Mouse (Mus musculus) left cerebral cortex, postnatal 10 days (tissue): ENCODE data around the gene Dgcr2. TPM values are rescaled to one million over a fixed set of nuclear protein-coding genes. Genes with fewer than 3 reads are reported as not detected.

ENCODE experiments used
- DNase-seq, 2 experiments: peaks; one replicate each; pipeline ENCODE4 v3.0.0; 2021 to 2022; ENCODE audit warnings: low spot score in 2 of 2, mixed read lengths in 1 of 2; ENCODE audit errors: extremely low spot score in 1 of 2
- intact Hi-C: fragments of 180-260 bp; cut with DNase I; formaldehyde crosslinking; loops from one replicate; pipeline ENCODE4 v1.15.1; 2025
- total RNA-seq, 2 experiments: library from RNA; stranded (reverse); gene quantifications; 2 replicates each; pipeline ENCODE4 v1.2.3; 2021

Dgcr2 gene
- total RNA-seq, 2 experiments from 2014 or later: 106 to 107 TPM

DNA sequence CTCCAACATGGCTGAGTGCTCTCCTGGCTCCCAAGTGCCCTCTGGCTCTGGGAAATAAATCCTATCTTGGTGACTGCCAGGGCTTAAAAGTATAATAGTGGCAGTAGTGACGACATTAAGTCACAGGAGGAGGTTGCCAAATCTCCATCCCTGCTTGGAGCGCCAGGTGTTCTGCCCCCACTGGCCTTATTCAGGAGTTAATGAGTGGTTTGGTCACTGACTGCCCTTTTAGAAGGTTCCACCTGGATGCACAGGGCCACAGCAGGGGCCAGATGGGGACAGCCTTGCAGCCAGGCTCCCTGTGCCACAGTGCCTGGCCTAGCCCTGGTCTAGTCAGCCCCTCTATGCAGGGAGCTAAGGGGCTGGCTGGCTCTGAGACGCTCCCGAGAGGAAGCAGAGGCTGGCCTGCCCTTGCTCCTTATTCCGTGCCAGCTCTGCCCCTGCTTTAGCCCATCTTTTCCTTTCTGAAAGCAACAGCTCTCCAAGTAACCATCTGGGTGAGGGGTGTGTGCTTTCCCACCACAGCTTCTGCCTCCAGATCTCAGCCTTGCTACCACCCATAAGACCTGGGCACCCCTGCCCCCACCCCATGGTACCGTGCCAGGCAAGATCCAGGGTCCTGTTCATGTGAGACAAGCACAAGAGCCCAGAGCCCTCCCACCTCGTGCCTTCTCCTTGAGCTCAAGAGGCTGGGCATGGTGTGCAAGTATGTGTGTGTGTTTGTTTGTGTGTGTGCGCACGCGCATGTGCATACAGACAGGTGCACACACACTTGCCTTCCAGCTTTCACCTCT is 67.8 kb downstream of the Dgcr2 start:
- DNase-seq: no peak
- intact Hi-C loops: no loop called here

DNA sequence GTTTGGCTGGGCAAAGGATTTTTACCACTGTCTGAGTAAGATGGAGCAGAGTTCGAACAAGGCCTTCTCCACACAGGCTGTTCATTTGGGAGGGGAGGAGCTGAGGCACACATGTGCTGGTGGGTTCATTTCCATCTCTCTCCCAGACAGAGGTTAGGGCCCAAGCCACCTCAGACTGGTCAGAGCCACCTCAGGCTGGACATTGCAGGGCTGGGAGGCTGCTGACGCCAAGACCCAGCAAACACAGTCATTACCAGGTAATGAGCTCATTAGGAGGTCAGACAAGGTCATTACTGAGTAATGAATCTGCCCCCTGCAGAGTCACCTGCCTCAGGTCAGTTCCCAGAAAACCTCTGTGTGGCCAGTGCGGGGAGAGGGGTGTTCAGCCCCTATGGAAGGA is 69.5 kb downstream of the Dgcr2 start:
- intact Hi-C loops: no loop called here

DNA sequence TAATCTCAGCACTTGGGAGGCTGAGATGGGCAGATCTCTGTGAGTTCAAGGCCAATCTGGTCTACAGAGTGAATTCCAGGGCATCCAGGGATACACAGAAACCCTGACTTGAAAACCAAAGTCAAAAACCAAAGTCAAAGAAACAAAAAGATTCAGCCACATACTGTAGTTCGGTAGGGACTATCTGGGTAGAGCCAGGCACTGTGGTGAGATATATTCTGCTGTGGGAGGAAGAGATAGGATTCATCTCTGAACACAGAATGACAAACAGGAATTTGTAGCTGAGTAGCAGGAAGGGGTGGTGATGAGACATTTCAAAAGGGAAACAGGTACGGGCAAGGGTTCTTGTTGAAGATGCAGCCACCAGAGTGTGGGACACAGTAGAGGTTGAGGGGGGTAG is 70.1 kb downstream of the Dgcr2 start:
- intact Hi-C loops: no loop called here
- no peak for DNase-seq

More for the DNA sequence above, 69.5 kb downstream of the Dgcr2 start:
- DNase-seq: peak in 1 of 2 experiments; percentile 9

DNA sequence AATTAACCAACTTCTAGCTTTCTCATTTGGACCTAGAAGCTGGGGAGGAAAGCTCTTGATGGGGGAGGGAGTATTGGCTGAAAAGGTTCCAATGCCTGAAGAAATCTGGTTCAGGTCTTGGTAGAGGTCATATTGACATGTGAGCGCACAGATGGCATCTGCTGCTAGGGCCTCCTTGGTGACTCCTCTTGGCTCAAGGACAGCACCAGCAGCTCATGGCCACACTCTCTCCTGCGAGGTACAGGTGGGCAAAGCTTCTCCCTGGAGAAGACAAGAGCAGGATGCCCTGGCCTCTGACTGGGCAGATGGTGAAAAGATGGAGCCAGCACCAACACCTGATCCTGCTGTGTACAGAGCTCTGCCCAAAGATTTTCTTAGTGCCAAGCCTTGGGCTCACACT is 71.9 kb downstream of the Dgcr2 start:
- intact Hi-C loops: no loop called here
- no peak for DNase-seq

DNA sequence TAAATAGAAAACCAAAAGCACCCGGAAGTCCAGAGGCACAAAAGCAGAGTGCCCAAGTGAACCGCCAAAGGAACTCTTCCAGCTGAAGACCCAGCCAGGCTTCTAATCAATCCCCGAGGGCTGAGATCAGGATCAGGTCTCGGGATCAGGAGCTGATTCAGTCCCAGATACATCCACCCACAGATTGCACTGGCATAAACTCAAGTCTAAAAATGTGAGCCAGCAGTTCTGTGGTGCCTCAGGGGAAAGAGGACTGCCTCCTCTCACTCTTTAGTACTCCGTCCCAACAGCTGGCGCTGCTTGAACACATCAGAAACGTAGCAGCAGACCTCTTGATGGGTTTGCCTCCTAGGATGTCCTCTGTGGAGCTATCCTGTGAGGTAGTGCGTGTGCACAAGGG is 81.8 kb downstream of the Dgcr2 start:
- intact Hi-C loops: loop anchor here (10.0 kb wide), 1 partner anchor 172 kb away; the partner anchor contains the start of gene Ccdc74a
- DNase-seq: no peak

DNA sequence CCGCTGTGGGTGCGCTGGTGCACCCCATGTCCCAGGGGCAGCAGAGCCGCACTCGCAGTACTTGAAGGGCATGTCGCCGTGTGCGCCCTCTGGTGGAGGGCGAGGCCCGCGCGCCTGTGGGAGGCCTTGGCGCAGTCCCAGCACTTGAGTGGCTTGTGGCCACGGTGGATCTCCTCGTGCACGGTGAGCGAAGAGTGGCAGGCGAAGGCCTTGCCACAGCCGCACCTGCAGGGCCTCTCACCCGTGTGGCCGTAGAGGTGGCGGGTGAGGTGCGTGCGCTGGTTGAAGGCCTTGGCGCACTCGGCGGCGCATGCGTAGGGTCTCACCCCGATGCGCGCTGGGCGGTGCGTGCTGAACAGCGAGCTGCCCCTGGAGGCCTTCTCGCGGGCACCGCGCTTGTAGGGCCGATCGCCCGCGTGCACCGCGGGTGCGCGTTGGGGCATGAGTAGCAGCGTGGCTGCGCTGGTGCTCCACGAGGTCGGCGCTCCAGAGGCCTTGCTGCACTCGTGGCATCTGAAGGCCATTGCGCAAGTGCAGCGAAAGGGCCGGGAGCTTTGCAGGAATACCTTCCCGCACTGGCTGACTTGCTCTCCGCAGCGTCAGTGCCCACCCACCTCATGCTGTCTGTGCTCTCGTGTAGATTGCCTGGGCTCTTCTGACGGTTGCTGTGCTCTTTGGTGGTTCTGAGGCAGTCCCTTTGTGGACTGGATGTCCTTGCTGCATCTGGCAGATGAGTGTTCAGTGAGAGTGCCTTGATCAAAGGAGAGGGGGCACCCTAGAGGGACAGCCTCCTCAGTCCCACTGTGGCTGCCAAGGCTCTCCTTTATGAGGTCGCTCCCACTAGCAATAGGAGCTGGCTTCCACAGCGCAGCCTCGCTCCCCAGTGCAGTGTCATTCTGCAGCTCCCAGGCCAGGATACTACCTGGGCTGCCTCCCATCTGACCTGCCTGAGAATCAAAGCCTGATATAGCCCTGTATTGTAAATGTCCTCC is 82.7 kb downstream of the Dgcr2 start:
- peak in 1 of 2 experiments; percentile 71 for DNase-seq
- intact Hi-C loops: loop anchor here (10.0 kb wide), 1 partner anchor 171 kb away; the partner anchor contains the start of gene Ccdc74a

DNA sequence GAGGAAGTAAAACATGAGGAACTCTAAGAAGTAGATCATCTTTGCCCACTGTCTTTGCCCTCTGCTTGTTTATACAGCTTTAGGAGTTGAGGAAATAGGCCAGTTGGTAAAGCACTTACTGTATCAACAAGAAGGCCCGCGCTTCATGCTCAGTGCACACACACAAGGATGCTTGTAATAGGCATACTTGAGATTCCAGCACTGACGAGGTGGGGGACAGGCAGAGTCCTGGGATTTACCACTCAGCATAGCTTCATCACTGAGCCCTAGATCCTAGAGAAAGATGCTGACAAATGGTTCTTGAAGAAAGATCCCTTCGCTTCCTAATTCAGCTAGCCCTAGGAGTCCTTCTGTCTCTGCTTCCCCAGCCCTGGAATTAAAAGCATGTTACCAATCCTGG is 85.2 kb downstream of the Dgcr2 start:
- intact Hi-C loops: loop anchor here (5.0 to 10.0 kb wide), 2 partner anchors 168 to 256 kb away; partner anchors contain the start of gene Ccdc74a
- no peak for DNase-seq

DNA sequence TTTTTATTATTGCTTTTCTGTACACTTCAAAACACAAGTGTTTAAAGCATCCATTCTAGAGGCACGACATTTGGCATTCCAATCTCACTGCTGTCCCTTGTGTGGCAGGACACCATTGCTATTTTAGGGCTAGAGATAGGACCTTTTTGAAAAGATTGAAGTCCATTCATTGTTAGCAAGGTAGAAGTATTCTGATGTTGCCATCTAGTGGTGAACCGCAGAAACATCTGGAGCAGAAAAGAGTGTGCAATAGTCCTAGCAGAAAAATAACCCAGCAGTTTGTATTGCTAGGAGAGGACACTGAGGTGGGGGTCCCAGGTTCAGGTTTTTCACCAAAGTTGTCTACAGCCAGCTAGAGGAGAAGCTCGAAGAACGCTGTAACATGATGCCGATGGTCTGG is 86.2 kb downstream of the Dgcr2 start:
- intact Hi-C loops: loop anchor here (5.0 to 10.0 kb wide), 2 partner anchors 167 to 255 kb away; partner anchors contain the start of gene Ccdc74a
- DNase-seq: no peak

DNA sequence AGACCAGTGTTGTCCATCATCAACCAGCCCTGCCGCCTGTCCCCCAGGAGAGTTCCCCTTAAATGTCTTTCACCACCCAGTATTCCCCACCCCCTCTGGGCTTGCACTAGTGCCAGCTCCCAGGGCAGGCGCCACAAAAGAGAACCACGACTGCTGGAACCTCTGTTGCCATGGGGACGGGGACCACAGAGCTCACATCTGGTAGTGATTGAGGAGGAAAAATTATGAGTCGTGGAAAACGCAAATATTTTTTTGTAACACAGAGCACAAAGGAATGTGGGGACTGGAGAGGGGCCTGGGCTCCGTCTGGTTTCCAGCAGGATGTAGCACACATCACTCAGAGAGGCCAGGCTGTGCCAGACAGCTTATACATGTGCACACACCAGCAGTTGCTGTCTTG is 88.7 kb downstream of the Dgcr2 start:
- peak in 1 of 2 experiments; percentile 77 for DNase-seq
- intact Hi-C loops: loop anchor here (5.0 to 10.0 kb wide), 3 partner anchors 52 to 252 kb away; partner anchors contain the start of genes Ccdc74a and Klhl22

DNA sequence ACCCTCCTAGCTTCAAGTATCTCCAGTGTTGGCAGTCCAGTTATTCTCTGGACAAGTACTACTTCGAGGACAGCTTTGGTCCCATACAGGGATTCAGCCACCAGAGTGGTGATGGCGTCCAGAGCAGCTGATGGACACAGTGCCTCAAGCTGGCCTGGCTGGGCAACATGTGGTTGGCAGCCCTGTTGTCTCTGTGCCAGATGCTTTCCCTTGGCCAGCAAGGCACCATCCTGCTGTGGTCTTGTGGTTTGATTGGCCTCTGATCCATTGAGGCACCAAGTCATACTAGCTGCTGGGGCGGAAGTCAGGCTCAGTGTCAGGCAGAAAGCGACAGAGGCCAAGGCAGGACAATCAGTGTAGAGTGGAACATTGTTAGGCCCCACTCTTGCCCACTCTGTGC is 89.2 kb downstream of the Dgcr2 start:
- no peak for DNase-seq
- intact Hi-C loops: loop anchor here (5.0 kb wide), 1 partner anchor 52 kb away; the partner anchor contains the start of gene Klhl22

DNA sequence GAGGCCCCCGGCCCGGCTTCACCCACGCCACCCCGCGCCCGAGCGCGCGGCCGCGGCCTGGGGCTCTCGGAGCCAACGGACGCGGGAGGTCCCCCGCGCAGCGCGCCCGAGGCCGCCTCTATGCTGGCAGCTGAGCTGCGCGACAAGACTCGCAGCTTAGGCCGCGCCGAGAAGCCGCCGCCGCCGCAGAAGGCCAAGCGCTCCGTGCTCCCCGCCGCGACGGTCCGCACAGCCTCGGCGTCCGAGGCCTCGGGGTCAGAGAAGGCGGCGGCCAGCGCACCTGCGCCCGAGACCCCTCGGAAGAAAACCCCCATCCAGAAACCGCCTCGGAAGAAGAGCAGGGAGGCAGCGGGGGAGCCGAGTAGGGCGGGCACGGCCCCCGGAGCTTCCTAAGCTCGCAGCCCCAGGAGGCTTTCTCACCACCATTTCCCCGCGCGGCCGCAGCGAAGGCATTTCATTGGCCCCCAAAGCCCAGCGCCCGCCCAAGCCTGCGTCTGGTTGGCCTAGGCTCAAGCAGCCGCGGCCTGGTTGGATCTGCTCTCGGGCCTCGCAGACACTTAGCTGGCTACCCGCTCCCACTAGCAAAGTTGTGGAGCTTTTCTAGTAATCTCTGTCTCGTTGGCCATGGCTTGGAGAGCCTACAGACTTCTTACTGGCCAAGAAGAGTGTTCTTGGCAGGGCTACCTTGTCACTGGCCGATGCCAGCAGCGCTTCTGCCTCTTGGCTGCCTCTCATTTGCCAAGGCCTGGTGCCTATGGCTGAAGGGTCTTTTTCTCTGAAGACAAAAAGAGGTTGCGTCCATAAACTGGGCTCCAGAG is 91.0 kb downstream of the Dgcr2 start:
- intact Hi-C loops: loop anchor here (5.0 kb wide), 1 partner anchor 50 kb away; the partner anchor contains the start of gene Klhl22

DNA sequence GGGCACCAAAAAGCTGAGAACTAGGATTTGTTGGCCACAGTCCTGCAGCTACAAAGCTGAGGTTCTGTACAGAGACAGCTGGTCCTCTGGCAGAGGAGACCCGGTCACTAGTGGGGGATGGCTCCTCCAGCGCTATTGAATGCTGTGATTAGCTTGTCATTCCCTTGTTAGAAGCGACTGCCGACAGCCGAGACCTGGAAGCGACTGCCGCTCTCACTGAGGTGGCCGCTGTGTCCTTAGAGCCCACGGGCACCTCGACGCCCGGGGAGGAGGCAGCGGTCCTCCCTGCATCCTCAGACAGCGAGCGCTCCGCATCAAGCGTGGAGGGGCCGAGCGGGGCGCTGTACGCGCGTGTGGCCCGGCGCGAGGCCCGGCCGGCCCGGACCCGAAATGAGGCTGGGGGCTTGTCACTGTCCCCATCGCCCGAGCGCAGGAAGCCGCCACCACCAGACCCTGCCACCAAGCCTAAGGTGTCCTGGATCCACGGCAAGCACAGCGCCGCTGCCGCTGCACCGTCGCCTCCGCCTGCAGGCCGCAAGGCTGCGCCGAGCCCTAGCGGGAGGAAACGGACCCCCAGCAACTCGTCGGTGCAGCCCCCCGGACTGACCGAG is 91.7 kb downstream of the Dgcr2 start:
- DNase-seq: peak in 1 of 2 experiments; percentile 40
- intact Hi-C loops: loop anchor here (5.0 kb wide), 1 partner anchor 49 kb away; the partner anchor contains the start of gene Klhl22

More for the DNA sequence above, 91.0 kb downstream of the Dgcr2 start:
- DNase-seq: peak; percentile 83 to 91

DNA sequence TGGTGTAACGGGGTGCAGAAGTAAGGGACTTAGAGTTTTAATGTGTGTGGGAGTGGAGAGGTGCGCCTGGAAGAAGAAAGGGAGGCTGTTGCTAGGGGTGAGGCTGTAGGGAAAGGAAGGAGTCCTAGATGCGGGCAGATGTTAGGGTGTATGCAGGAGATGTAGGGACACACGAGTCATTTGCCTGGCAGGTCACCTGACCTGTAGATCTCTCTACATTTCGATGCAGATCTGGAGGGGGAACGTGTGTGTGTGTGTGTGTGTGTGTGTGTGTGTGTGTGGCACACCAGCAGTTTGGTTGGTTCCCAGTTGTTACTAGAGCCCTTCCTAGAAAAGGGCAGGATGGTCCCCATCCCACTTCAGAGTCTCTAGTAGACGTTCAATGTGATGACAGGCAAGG is 93.4 kb downstream of the Dgcr2 start:
- intact Hi-C loops: loop anchor here (5.0 kb wide), 1 partner anchor 48 kb away; the partner anchor contains the start of gene Klhl22
- no peak for DNase-seq

DNA sequence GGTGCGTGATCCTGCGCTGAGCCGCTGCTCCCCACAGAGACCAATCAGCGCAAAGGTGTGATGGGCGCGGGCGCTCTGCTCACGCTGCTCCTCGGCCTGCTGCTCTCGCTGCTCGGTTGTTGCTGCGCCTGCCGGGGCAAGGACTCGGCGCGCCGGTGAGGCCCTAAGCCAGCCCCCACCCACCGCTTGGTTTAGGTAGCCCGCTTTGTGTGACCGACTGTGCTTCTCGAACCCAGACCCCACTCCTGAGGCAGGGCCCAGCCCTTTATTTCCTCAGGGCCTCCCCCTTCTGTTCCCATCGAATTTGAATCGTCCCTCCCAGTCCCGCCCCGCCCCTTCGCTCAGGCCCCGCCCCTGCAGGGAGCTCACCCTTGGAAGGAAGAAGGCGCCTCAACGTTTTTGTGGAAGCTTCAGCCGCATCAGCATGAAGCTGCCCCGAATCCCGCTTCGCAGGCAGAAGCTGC is 93.9 kb downstream of the Dgcr2 start:
- intact Hi-C loops: no loop called here
- DNase-seq: peak in 1 of 2 experiments; percentile 42

DNA sequence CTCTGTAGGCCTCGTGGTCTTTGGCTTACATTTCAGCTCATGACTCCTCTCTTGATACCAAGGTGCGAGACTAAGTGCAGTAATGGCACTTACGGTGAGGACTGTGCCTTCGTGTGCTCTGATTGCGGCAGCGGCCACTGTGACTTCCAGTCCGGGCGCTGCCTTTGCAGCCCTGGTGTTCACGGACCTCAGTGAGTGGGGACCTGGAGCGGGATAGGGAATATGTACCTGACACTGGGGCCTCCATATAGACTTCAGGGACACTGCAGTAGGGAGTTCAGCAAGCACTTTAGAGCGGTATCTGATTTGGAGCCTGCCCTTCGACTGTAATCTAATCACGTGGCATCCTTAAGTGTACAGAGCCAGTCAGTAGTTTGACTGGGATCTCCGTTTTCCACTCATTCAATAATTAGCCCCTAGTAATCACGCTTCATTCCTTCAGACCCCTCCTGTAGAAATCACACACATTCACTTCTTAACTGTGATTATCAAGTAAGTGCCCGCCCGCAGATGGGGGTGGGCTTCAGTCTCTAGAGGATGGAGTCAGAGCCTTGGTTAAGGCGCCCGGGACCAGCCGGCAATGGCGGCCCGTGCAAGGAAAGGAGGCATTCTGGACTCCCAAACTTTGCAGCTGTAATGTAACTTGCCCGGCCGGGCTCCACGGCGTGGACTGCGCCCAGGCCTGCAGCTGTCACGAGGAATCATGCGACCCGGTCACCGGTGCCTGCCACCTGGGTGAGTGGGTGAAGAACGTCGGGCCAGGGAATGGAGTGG is 94.5 kb downstream of the Dgcr2 start:
- intact Hi-C loops: no loop called here

DNA sequence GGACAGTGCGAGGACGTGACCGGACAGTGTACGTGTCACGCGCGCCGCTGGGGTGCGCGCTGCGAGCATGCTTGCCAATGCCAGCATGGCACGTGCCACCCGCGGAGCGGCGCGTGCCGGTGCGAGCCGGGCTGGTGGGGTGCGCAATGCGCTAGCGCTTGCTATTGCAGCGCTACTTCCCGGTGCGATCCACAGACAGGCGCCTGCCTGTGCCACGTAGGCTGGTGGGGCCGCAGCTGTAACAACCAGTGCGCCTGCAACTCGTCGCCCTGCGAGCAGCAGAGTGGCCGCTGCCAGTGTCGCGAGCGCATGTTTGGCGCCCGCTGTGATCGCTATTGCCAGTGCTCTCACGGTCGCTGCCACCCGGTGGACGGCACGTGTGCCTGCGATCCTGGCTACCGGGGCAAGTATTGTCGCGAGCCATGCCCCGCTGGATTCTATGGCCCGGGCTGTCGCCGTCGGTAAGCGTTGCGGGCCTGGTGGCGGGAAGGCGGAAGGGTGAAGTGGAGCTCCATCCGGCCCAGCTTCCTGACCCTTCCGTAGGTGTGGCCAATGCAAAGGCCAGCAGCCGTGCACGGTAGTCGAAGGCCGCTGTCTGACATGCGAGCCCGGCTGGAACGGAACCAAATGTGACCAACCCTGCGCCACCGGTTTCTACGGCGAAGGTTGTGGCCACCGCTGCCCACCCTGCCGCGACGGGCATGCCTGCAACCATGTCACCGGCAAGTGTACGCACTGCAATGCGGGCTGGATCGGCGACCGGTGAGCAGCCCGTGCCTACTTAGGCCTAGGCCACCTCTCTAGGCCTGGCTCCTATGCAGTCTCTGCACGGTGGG is 95.3 kb downstream of the Dgcr2 start:
- intact Hi-C loops: no loop called here
- peak in 1 of 2 experiments; percentile 76 for DNase-seq

More for the DNA sequence above, 94.5 kb downstream of the Dgcr2 start:
- DNase-seq: no peak
